Mouse (Mus musculus) E14TG2a.4 (cell line): ENCODE data around the gene Psmb2.
A peak's percentile ranks its signal among the peaks of the same experiment; 100 is the strongest.

ENCODE experiments used
- CTCF ChIP-seq: conservative IDR thresholded peaks from 2 replicates; pipeline ENCODE4 v1.5.1; 2014; ENCODE audit warnings: low read length
- POU5F1 ChIP-seq: IDR thresholded peaks from 2 replicates; pipeline ENCODE4 v1.6.1; 2014; ENCODE audit warnings: low read length, borderline replicate concordance

GRCm38 (mm10) chr4:126631922-126632321, 45.5 kb upstream of the Psmb2 start:
- TF ChIP-seq CTCF: peak; percentile 38
- no peak for TF ChIP-seq POU5F1
